Mouse (Mus musculus) left cerebral cortex, adult 2 months (tissue): ENCODE results near the gene Masp2. TPM values are rescaled to one million over a fixed set of nuclear protein-coding genes. Genes with fewer than 3 reads are reported as not detected.
A peak's percentile ranks its signal among the peaks of the same experiment; 100 is the strongest.

Source experiments
- DNase-seq, 2 experiments: peaks; one replicate each; pipeline ENCODE4 v3.0.0; 2021 to 2022; ENCODE audit warnings: low spot score in 2 of 2, mixed read lengths in 1 of 2; ENCODE audit errors: extremely low spot score in 1 of 2
- H3K27ac ChIP-seq: fragments of 200-600 bp; 2 replicates; pipeline ENCODE4 v1.8.1; 2022
- H3K4me3 ChIP-seq: fragments of 200-600 bp; 2 replicates; pipeline ENCODE4 v1.8.1; 2022
- CTCF ChIP-seq: fragments of 200-600 bp; IDR thresholded peaks from 2 replicates; pipeline ENCODE4 v1.8.1; 2022; ENCODE audit warnings: antibody characterized with exemption, mild to moderate bottlenecking, moderate library complexity
- intact Hi-C: fragments of 180-260 bp; cut with DNase I; formaldehyde crosslinking; loops from one replicate; pipeline ENCODE4 v1.15.1; 2025
- long read RNA-seq, 2 experiments: library from polyadenylated mRNA; stranded (forward); transcript quantifications; one replicate each; pipeline ENCODE4 v2.0.0; 2021; ENCODE audit warnings: borderline mapping rate in 2 of 2
- total RNA-seq, 2 experiments: library from RNA; stranded (reverse); gene quantifications; 2 replicates each; pipeline ENCODE4 v1.2.3; 2021

The Masp2 gene
- 1 to 10 TPM; 4.1 to 4.7 TPM for total RNA-seq
- long read RNA-seq, experiment 1 = 0 reads
- long read RNA-seq, experiment 2, partial matches to known transcripts = 0 of 3 reads
- long read RNA-seq, experiment 2, other reads (novel, unspliced or antisense) = 3 of 3 reads

DNA sequence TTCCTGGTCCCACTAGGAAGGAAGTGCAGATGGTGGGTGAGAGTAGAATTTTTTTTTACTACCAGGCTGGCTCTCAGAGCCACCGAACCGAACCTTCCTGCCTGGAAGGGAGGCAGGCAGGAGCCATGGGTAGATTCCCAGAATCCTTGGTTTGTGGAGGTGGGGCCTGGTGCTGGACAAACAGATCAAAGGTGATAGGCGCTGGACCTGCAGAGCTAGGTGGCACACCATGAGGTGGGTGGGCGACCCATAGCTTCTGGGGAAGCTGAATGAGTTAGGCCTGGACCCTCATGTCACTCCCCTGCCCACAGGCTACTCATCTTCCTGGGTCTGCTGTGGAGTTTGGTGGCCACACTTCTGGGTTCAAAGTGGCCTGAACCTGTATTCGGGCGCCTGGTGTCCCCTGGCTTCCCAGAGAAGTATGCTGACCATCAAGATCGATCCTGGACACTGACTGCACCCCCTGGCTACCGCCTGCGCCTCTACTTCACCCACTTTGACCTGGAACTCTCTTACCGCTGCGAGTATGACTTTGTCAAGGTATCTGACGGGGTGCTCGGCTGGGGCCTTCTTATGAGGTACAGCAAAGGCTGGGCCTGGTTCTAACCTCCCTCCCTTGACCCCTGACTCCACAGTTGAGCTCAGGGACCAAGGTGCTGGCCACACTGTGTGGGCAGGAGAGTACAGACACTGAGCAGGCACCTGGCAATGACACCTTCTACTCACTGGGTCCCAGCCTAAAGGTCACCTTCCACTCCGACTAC is at the start of gene Masp2:
Gene Masp2 (plus strand): TSS at position 198 of the 764 bp plus-strand sequence.
- DNase-seq = no peak
- no peak for TF ChIP-seq CTCF
- intact Hi-C loops = no loop called here
- peak within 1 kb of the TSS; percentile 79 for H3K27ac ChIP-seq
- no peak within 1 kb of the TSS for H3K4me3 ChIP-seq

DNA sequence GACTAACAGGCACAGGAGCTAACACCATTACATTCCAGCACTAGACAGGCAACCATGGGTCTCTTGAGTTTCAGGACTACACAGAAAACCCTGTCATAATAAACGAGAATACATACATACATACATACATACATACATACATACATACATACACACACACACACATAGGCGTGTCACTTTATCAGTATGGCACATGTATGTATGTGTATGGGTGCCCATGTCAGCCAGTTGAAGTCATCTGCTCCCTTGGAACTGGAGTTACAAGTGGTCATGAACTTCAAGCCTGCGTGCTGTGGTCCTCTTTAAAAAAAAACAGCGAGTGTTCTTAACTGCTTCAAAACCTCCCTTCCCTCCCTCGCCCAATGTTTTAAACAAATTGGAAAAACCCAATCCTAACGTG is 44.6 kb upstream of the Masp2 start:
- Histone ChIP-seq H3K27ac (peak overlapping the region; percentile 99), H3K4me3 (peak overlapping the region; percentile 77)
- no peak for TF ChIP-seq CTCF
- no peak for DNase-seq
- intact Hi-C loops = loop anchor here (5.0 kb wide), 1 partner anchor 50 kb away; no protein-coding TSS in a partner anchor

DNA sequence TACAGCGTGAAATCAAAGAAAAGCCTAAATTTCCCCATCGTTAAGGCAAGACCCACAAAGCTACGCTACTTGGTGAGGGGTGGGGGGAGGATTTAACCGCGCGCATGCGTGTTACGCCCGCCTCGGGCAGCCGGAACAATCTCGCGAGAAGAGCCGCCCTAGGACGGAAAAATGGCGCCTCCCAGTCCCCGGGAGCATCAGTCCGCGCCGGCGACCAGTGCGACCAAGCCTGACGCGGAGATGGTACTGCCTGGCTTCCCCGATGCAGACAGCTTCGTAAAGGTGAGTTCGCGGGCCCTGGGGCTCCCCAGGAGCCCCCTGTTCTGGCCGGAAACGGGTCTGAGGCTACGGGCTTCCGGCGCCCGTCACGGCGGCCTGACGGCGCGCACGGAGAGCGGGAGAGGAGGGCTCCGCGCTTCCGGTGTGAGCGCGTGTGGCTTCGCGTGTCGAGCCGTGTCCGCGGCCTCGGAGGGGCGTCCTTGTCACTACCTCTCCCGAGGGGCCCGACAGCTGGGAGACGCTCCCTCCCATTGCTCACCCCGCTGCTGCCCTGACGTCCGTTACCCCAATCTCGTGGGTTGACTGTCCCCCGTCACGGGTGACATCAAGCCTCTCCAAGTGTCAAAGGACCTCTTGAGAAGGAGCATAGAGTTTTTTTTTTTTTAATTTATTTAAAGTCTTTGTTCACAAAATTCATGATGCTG is 43.9 kb upstream of the Masp2 start, which contains the start of gene Exosc10:
Gene Exosc10 (plus strand): TSS at position 133 of the 704 bp plus-strand sequence.
- H3K27ac ChIP-seq = peak within 1 kb of the TSS; percentile 99
- DNase-seq = peak; percentile 85 to 86
- H3K4me3 ChIP-seq = peak within 1 kb of the TSS; percentile 77
- no peak for TF ChIP-seq CTCF
- intact Hi-C loops = loop anchor here (5.0 kb wide), 1 partner anchor 49 kb away; no protein-coding TSS in a partner anchor

DNA sequence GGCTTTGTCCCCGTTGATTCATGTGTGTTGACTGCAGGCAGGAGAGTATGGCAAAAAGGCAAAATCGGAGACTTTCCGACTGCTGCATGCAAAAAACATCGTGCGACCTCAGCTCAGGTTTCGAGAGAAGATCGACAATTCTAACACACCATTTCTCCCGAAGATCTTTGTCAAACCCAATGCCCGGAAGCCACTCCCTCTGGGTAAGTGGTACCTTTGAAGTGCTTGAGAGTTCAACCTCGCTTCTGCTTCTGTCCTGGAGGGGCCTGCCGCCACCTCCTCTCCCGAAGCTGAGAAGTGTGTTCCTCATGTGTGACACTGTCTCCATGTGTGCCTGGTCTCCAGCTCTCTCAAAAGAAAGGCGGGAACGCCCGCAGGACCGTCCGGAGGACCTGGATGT is 39.7 kb upstream of the Masp2 start:
- no peak for TF ChIP-seq CTCF
- intact Hi-C loops = loop anchor here (2.0 kb wide), 1 partner anchor 14 kb away; no protein-coding TSS in a partner anchor
- Histone ChIP-seq H3K4me3 (no peak overlapping the region), H3K27ac (no peak overlapping the region)
- DNase-seq = no peak

DNA sequence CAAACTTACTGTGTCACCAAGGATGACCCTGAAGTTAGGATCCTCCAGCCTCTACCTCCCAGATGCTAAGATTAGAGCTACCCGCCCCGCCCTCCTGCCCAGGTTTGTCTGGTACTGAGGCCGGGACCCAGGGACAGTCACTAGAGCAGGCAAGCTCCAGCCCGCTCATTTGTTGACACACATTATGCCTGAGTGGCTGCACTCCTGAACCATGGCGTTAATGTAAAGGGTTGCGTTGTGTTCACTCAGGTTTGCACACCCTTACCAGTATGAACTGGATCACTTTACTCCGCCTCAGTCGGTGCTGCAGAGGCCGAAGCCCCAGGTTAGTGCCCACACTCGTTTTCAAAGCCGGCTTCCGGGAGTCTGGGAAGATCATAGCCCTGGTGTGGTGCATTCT is 38.8 kb upstream of the Masp2 start:
- no peak for TF ChIP-seq CTCF
- intact Hi-C loops = loop anchor here (2.0 kb wide), 1 partner anchor 13 kb away; no protein-coding TSS in a partner anchor

DNA sequence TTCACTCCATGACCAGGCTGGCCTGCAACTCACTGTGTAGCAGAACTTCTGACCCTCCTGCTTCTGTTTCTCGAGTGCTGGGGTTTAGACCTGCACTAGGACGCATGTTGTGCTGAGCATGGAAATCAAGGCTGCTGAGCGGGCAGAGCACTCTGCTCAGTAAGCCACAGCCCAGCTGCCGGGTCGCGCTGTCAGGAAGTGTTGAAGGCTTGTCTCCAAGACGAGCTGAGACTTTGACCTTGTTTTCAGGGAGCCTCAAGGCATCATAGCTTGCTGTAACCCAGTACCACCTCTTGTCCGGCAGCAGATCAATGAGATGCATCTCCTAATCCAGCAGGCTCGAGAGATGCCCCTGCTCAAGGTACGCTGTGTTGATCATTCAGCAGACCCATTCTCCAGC is 32.2 kb upstream of the Masp2 start:
- TF ChIP-seq CTCF = no peak
- Histone ChIP-seq H3K4me3 (no peak overlapping the region), H3K27ac (no peak overlapping the region)
- intact Hi-C loops = no loop called here
- DNase-seq = no peak

More for the DNA sequence above, 38.8 kb upstream of the Masp2 start:
- DNase-seq = no peak
- no peak overlapping the region for H3K27ac ChIP-seq
- H3K4me3 ChIP-seq = no peak overlapping the region

DNA sequence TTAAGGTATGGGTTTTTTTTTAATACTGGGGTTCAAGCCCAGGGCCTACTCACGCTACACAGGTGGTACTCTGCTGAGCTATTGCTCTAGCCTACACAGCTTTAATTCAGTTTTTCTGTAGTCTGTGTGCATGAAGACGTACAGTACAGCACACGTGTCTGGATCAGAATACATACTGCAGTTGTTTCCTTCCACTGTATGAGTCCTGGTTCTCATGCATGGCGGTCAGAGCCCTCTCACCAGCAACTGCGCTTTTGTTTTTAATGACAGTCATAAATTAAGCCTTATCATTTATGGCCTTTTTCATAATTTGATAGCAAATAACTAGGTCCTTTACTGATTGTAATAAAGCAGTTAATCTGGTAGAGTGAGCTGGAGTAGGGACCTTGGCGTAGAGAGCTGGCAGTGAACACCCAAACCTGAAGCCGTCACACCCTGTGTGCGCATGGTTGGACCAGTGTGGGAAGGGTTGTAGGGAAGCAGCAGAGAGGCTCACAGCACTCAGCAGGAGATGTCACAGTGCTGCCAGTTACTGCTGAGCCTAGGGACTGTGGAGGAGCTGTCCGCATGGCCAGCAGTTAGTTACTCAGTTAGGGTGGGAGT is 31.6 kb upstream of the Masp2 start:
- H3K4me3 ChIP-seq = no peak overlapping the region
- DNase-seq = no peak
- TF ChIP-seq CTCF = no peak
- intact Hi-C loops = no loop called here
- no peak overlapping the region for H3K27ac ChIP-seq

DNA sequence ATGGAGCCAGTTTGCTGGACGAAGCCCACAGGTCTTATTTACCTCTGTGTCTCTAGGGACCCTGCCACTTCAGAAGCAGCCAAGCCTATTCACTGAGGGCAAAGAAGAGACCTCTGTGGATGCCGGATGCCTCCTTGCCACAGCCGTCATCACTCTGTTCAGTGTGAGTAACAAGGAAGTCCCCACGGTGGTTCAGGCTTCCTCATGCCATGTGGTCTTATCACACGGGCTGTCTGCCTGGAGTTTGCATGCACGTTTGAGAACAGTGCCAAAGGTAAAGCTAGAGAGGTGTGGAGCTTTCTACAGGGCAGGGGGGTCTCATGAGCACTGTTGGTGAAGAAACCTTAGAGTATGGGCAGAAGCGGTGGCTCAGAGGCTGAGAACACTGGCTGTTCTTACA is 29.1 kb upstream of the Masp2 start:
- H3K4me3 ChIP-seq = no peak overlapping the region
- intact Hi-C loops = no loop called here
- DNase-seq = no peak
- no peak for TF ChIP-seq CTCF
- H3K27ac ChIP-seq = no peak overlapping the region

DNA sequence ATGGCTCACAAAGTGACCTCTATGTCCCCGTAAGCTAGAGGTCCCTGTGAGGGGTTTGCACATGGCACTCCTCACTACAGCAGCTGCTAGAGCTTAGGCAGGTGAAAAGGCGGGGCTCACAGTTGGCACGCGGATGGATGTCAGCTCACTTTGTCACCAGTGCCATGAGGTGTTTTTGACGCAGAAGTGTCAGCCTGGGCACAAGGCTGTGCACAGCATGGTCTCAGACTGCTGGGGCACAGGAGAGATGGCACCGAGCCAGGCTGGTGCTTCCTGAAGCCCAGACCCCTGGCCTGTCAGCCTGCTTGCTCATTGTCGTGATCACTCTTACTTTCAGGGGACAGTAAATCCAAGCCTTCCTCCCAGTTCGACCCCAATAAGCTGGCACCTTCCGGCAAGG is 21.6 kb upstream of the Masp2 start:
- H3K27ac ChIP-seq = no peak overlapping the region
- intact Hi-C loops = no loop called here
- TF ChIP-seq CTCF = no peak
- H3K4me3 ChIP-seq = no peak overlapping the region
- DNase-seq = no peak

DNA sequence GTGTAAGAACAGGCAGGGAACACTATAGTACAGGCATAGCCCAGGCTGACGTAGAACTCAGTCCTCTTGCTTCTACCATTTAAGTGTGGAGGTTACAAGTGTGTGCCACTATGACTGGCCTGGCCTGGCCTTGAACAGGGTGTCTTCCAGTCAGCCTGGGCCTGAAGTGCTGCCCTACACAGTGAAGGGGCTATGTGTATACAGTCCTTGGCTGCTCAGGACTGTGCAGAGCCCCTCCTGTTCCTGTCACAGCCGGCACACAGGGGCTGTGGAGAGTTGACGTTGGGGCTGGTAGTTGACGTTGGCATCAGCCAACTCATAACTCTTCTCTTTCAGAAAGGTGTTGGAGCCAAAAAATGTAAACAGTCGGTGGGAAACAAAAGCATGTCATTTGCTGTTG is 20.9 kb upstream of the Masp2 start:
- H3K27ac ChIP-seq = no peak overlapping the region
- TF ChIP-seq CTCF = no peak
- DNase-seq = no peak
- no peak overlapping the region for H3K4me3 ChIP-seq
- intact Hi-C loops = no loop called here

DNA sequence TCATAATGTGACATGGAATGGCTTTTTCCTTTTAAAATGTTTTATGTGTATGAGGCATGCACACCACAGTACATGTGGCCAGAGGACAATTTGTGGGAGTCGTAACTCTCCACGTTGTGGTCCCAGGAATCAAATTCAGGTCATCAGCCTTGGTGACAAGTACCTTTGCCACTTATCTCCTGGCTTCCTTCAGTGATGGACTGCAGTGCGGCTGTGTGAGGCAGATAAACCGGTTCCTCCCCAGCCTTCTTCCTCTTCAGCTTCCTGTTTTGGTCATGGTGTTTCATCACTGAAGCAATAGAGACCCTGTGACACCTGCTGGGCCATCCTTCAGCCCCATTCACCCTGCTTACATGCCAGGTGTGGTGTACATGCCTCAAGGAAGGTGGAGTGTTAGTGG is 19.1 kb upstream of the Masp2 start:
- no peak overlapping the region for H3K27ac ChIP-seq
- TF ChIP-seq CTCF = no peak
- H3K4me3 ChIP-seq = no peak overlapping the region
- intact Hi-C loops = no loop called here
- no peak for DNase-seq

DNA sequence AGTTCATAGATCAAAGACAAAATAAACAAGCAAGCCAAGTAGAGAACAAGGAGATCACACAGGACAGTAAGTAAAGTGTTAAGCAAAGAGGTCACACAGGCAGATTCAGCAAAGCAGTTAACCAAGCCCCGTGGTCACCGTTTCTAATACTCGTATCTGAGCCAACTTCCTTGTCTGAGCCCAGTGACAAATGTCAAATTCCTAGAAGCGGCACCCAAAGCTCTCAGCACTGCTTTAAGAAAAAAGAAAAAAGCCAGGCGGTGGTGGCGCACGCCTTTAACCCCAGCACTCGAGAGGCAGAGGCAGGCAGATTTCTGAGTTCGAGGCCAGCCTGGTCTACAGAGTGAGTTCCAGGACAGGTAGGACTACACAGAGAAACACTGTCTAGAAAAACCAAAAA is 15.7 kb upstream of the Masp2 start:
- no peak for TF ChIP-seq CTCF
- Histone ChIP-seq H3K4me3 (no peak overlapping the region), H3K27ac (no peak overlapping the region)
- intact Hi-C loops = no loop called here
- DNase-seq = no peak
